9 mouse cellular contexts compared by ENCODE assay signal in genomic region chrX:36989752-36990404, GRCm38 (mm10). TPM values are rescaled to one million over a fixed set of nuclear protein-coding genes. Genes with fewer than 3 reads are reported as not detected.
DNase-seq lines count a peak whose midpoint lies in the region; ATAC-seq and TF ChIP-seq lines count a peak whose summit lies in the region.
"Had no signal": no experiment of that assay in that cellular context is flagged by ENCODE, and none has a peak within 500 bp of the region (broad histone marks: within the 10 kb centered on the region; RNA-seq: fewer than 3 reads in every experiment).

No protein-coding gene starts in this region.

- intact Hi-C loops in gastrocnemius, adult 2 months (cut with DNase I): loop anchor here (10.0 kb wide), 1 partner anchor 75 kb away; no protein-coding TSS in a partner anchor
- intact Hi-C loops in left cerebral cortex, postnatal 10 days (cut with DNase I): no loop called here

- peak overlapping the region; percentile 76 for H3K9ac ChIP-seq in hindbrain, embryonic 16.5 days (ENCODE audit: low read depth, low read length)
- H3K9ac ChIP-seq in midbrain, embryonic 16.5 days (ENCODE audit: low read depth, low read length): peak overlapping the region; percentile 72

- TF ChIP-seq CTCF in gastrocnemius, adult 2 months (IDR thresholded peaks at IDR 0.05): no peak

- H3K4me1 ChIP-seq in hindbrain, embryonic 16.5 days (ENCODE audit: control insufficient read depth, insufficient read depth, low read depth, low read length): peaks cover 2% of the 10 kb centered on the region; the same call in 1 of the 2 replicates
- peaks cover 8% of the 10 kb centered on the region; the same call in 1 of the 2 replicates for H3K4me1 ChIP-seq in midbrain, embryonic 16.5 days (ENCODE audit: control insufficient read depth, insufficient read depth, low read length)

- peak overlapping the region; percentile 62 for H3K4me2 ChIP-seq in hindbrain, embryonic 16.5 days (ENCODE audit: low read length)
- H3K4me2 ChIP-seq in midbrain, embryonic 16.5 days (ENCODE audit: low read length): peak overlapping the region; percentile 59

- peak overlapping the region; percentile 31; the same call in 1 of the 2 replicates for H3K27ac ChIP-seq in gastrocnemius, adult 2 months
- peak overlapping the region; percentile 76 for H3K27ac ChIP-seq in hindbrain, embryonic 16.5 days (ENCODE audit: low read depth, low read length)
- peak overlapping the region; percentile 82 for H3K27ac ChIP-seq in midbrain, embryonic 16.5 days (ENCODE audit: low read length)

- WGBS in hindbrain, embryonic 16.5 days: 19% methylated on average over 7 of the region's 11 CpGs
- 14% methylated on average over 10 of the region's 11 CpGs for WGBS in midbrain, embryonic 16.5 days

- peak overlapping the region; percentile 79 for H3K4me3 ChIP-seq in gastrocnemius, adult 2 months
- H3K4me3 ChIP-seq in hindbrain, embryonic 16.5 days (ENCODE audit: low read length): peak overlapping the region; percentile 67
- H3K4me3 ChIP-seq in midbrain, embryonic 16.5 days (ENCODE audit: low read depth, low read length): peak overlapping the region; percentile 62

- H3K36me3 ChIP-seq in hindbrain, embryonic 16.5 days (ENCODE audit: control insufficient read depth, insufficient read depth, low read length): no peaks in the 10 kb centered on the region
- H3K36me3 ChIP-seq in midbrain, embryonic 16.5 days (ENCODE audit: control insufficient read depth, insufficient read depth, low read length): no peaks in the 10 kb centered on the region

- H3K9me3 ChIP-seq in hindbrain, embryonic 16.5 days (ENCODE audit: control insufficient read depth, low read length): no peaks in the 10 kb centered on the region
- H3K9me3 ChIP-seq in midbrain, embryonic 16.5 days (replicated peaks; ENCODE audit: control insufficient read depth, low read length, poor library complexity, severe bottlenecking): no peaks in the 10 kb centered on the region

- ATAC-seq in hindbrain, embryonic 16.5 days: peak; percentile 60
- ATAC-seq in midbrain, embryonic 16.5 days: no peak; the same call in 1 of the 2 replicates
- no peak for ATAC-seq in granulocyte monocyte progenitor cell, adult 5-6 weeks (replicated peaks; ENCODE audit: poor library complexity, severe bottlenecking)

- H3K27me3 ChIP-seq in hindbrain, embryonic 16.5 days (replicated peaks; ENCODE audit: control insufficient read depth, insufficient read depth, low read length): no peaks in the 10 kb centered on the region
- H3K27me3 ChIP-seq in midbrain, embryonic 16.5 days (ENCODE audit: control insufficient read depth, insufficient read depth, low read depth, low read length): no peaks in the 10 kb centered on the region

- DNase-seq in gastrocnemius, adult 2 months: no peak
- no peak for DNase-seq in gastrocnemius, postnatal 10 days
- peak; percentile 11 to 61 for DNase-seq in spleen, postnatal 4 days (ENCODE audit: low spot score in 2 of 2)
- no peak for DNase-seq in spleen, adult 18-20 months
- no peak for DNase-seq in left cerebral cortex, postnatal 10 days (ENCODE audit: extremely low spot score in 1 of 2, low spot score in 2 of 2)

RNA-seq across cellular contexts. Expression of gene Sept6, which starts 1.7 kb away (rescaled TPM):
- 1 to 10 TPM in 1 of 2 experiments, under 1 TPM in 1; 0.99 to 1.9 TPM for total RNA-seq in gastrocnemius, adult 2 months (2021)
- total RNA-seq in gastrocnemius, postnatal 10 days (2021): 10 to 100 TPM; 10.7 to 13.5 TPM
- 77.8 and 78.0 TPM in 2 replicates for polyA plus RNA-seq in hindbrain, embryonic 16.5 days (2015; fragmentation: Nextera tagmentation; extraction: Ambion mirVana)
- 78.2 and 87.8 TPM in 2 replicates for polyA plus RNA-seq in midbrain, embryonic 16.5 days (2015; fragmentation: Nextera tagmentation; extraction: Ambion mirVana)
- 34.2 and 37.0 TPM in 2 replicates for total RNA-seq in granulocyte monocyte progenitor cell, adult 5-6 weeks (2014; fragmentation: Nextera tagmentation)
- 39.6 and 44.2 TPM in 2 replicates for total RNA-seq in granulocyte monocyte progenitor cell, adult 5-6 weeks (2017)
- 10 to 100 TPM; 90.7 to 91.8 TPM for total RNA-seq in left cerebral cortex, postnatal 10 days (2021)

RNA-seq across cellular contexts. Expression of gene Sowahd, which starts 58.8 kb away (rescaled TPM):
- total RNA-seq in gastrocnemius, adult 2 months (2021): not detected
- not detected for total RNA-seq in gastrocnemius, postnatal 10 days (2021)
- polyA plus RNA-seq in hindbrain, embryonic 16.5 days (2015; fragmentation: Nextera tagmentation; extraction: Ambion mirVana): 0.10 and 0.16 TPM in 2 replicates
- polyA plus RNA-seq in midbrain, embryonic 16.5 days (2015; fragmentation: Nextera tagmentation; extraction: Ambion mirVana): 0.12 TPM in 1 of 2 replicates, not detected in the other
- 0.38 TPM in 1 of 2 replicates, not detected in the other for total RNA-seq in granulocyte monocyte progenitor cell, adult 5-6 weeks (2014; fragmentation: Nextera tagmentation)
- 0.15 and 1.2 TPM in 2 replicates for total RNA-seq in granulocyte monocyte progenitor cell, adult 5-6 weeks (2017)
- not detected for total RNA-seq in left cerebral cortex, postnatal 10 days (2021)
- polyA plus RNA-seq: Patski had no signal

Comparison
In these comparisons a context has a peak if more than half of its experiments do, and no peak if none do; other contexts are left out.
1. DNase-seq: peak in spleen, postnatal 4 days (2 of 2); none in gastrocnemius, adult 2 months (single experiment), gastrocnemius, postnatal 10 days (single experiment), spleen, adult 18-20 months (0 of 2) and left cerebral cortex, postnatal 10 days (0 of 2).
2. RNA of gene Sept6, which starts 1.7 kb away (total RNA-seq): 90.7 to 91.8 TPM in left cerebral cortex, postnatal 10 days, 34.2 to 44.2 TPM in granulocyte monocyte progenitor cell, adult 5-6 weeks and 10.7 to 13.5 TPM in gastrocnemius, postnatal 10 days; 0.99 to 1.9 TPM in gastrocnemius, adult 2 months; every median in the first group is over 4 times any median in the second.
3. H3K27ac ChIP-seq: peak in every context shown above with its lines; median percentile 82 in midbrain, embryonic 16.5 days; 76 in hindbrain, embryonic 16.5 days; 31 in gastrocnemius, adult 2 months.
4. Peak in every context shown above with its lines, with median percentiles within 50 percentile points of each other: H3K4me3 ChIP-seq.